Mouse (Mus musculus) brown adipose tissue, adult 24 weeks (tissue): ENCODE data around the gene Ankrd17. TPM values are rescaled to one million over a fixed set of nuclear protein-coding genes. Genes with fewer than 3 reads are reported as not detected.
A peak's percentile ranks its signal among the peaks of the same experiment; 100 is the strongest.
"Not testable (repeated sequence)": the region's sequence is repeated elsewhere in the genome, so short reads cannot be mapped to it uniquely, and the experiment has no call there.

Source experiments
- H3K27ac ChIP-seq: fragments of 200-500 bp; replicated peaks from 2 replicates; pipeline ENCODE4 v1.5.1; 2012; ENCODE audit warnings: low read depth, mild to moderate bottlenecking, low read length
- H3K4me1 ChIP-seq: fragments of 200-500 bp; 2 replicates; pipeline ENCODE4 v1.6.1; 2012; ENCODE audit warnings: low read length, mixed read lengths; ENCODE audit not compliant: control insufficient read depth, insufficient read depth, insufficient read length
- H3K4me3 ChIP-seq: fragments of 200-500 bp; 2 replicates; pipeline ENCODE4 v1.5.1; 2012; ENCODE audit warnings: low read depth, mild to moderate bottlenecking, low read length, moderate library complexity; ENCODE audit not compliant: insufficient read depth
- polyA plus RNA-seq: library from polyadenylated mRNA; stranded (reverse); fragments of >200 nt; gene quantifications from 2 replicates; pipeline ENCODE4 v1.2.4, GENCODE M21; 2012; ENCODE audit not compliant: missing spikeins, insufficient read depth, insufficient read length

The Ankrd17 gene
- polyA plus RNA-seq, 1 experiment: 28.7 TPM

DNA sequence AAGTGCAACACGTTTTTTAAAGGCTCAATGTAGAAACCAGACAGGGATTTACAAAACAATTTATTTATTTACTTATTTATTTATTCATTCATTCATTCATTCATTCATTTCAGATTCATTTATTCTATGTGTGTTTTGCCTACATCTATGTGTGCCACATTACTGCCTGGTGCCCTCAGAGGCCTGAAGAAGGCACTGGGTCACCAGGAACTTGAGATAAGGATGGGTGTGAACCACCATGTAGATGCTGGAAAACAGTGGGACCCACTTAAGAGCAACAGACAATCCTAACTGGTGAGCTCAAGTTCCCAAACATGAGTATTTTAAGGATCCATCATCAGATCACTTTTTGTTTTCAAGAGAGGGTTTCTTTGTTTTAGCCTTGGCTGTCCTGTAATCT is 91.6 kb downstream of the Ankrd17 start:
- Histone ChIP-seq H3K27ac (no peak overlapping the region), H3K4me3 (no peak overlapping the region), H3K4me1 (no peaks in the 10 kb centered on the region)

DNA sequence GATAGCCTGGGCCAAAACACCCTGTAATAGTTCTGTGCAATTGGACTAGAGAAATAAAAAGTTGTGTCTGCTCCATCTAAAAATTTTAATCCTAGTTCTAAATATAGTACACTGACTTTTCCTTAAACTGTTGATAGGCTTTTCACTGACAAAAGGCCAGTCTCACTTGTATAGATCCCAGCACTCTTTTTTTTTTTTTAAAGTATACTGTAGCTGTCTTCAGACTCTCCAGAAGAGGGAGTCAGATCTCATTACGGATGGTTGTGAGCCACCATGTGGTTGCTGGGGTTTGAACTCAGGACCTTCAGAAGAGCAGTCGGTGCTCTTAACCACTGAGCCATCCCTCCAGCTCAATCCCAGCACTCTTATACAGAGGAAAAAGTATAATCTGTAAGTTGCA is 104.1 kb downstream of the Ankrd17 start:
- H3K4me3 ChIP-seq, H3K4me1 ChIP-seq, H3K27ac ChIP-seq: not testable (repeated sequence)

DNA sequence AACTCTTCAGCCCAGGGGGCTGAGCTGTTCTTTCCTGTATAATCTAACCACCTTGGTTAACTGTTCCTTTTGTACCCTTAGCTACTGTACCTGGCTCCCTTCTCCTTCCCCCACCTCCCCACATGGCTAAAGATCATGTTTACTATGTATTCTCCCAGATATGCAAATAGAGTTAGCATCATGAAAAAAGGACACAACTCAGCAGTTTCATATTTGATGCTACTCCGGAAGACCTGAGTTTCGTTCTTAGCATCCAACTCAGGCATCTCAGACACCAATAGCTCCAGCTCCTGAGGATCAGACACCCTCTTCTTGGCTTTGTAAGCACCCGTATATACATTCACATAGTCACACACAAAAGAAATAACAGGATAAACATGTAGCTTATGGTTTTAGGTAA is 109.4 kb downstream of the Ankrd17 start:
- H3K4me3 ChIP-seq: no peak overlapping the region
- no peak overlapping the region for H3K27ac ChIP-seq

DNA sequence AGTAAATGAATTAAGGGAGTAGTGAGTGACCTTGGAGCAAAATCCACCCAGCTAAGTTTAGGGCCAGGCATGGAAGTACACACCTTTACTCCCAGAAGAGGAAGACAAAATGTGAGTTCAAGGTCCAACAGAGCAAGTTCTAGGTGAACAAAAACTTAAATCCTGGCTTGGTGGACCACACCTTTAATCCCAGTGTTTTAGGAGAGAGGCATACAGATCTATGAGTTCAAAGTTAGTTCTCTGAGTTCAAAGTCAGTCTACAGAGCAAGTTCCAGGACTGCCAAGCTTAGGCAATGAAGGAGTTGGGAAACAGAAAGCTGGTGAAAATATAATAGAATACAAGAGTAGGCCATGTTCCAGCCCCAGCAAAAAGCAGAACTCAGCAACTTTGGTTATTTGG is 118.9 kb downstream of the Ankrd17 start:
- H3K27ac ChIP-seq: peak overlapping the region; percentile 43; the same call in 1 of the 2 replicates
- no peaks in the 10 kb centered on the region for H3K4me1 ChIP-seq

More for the DNA sequence above, 109.4 kb downstream of the Ankrd17 start:
- H3K4me1 ChIP-seq: no peaks in the 10 kb centered on the region

DNA sequence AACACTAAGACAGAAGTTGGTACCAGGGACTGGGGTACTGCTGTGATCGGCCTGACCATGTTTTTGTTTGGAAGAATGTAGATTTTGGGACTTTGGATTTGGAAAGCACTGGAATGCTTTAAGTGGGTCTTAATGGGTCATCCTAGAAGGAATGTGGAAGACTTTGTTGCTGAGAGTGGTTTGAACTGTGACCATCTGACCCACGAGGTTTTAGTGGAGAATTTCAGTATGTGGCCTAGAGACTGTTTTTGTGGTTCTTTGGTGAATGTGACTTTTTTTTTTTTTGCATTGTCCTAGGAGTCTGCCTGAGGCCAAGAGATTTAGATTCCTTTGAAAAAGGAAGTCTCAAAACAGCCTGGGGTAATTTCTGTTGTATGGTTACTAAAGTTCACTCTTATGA is 119.4 kb downstream of the Ankrd17 start:
- H3K4me1 ChIP-seq: no peaks in the 10 kb centered on the region
- H3K4me3 ChIP-seq: no peak overlapping the region
- H3K27ac ChIP-seq: no peak overlapping the region

More for the DNA sequence above, 118.9 kb downstream of the Ankrd17 start:
- H3K4me3 ChIP-seq: no peak overlapping the region

DNA sequence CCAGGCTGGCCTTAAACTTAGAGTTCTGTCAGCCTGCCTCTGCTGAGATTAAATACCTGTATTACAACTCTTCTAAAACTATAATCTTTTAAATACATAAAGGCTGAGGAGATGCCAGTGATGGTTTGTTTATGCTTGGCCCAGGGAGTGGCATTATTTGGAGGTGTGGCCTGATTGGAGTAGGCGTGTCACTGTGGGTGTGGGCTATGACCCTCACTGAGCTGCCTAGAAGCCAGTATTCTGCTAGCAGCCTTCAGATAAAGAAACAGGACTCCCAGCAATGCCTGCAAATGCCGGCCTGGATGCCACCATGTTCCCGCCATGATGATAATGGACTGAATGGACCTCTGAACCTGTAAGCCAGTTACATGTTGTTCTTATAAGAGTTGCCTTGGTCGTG is 119.8 kb downstream of the Ankrd17 start:
- H3K4me3 ChIP-seq: no peak overlapping the region

GRCm38 (mm10) chr5:90245416-90245815 is 121.0 kb downstream of the Ankrd17 start:
- Histone ChIP-seq H3K4me3 (no peak overlapping the region), H3K4me1 (no peaks in the 10 kb centered on the region), H3K27ac (no peak overlapping the region)

More for the DNA sequence above, 119.8 kb downstream of the Ankrd17 start:
- Histone ChIP-seq H3K27ac (no peak overlapping the region), H3K4me1 (no peaks in the 10 kb centered on the region)

GRCm38 (mm10) chr5:90235217-90235616 is 131.2 kb downstream of the Ankrd17 start:
- no peaks in the 10 kb centered on the region for H3K4me1 ChIP-seq
- H3K27ac ChIP-seq: no peak overlapping the region
- H3K4me3 ChIP-seq: no peak overlapping the region

DNA sequence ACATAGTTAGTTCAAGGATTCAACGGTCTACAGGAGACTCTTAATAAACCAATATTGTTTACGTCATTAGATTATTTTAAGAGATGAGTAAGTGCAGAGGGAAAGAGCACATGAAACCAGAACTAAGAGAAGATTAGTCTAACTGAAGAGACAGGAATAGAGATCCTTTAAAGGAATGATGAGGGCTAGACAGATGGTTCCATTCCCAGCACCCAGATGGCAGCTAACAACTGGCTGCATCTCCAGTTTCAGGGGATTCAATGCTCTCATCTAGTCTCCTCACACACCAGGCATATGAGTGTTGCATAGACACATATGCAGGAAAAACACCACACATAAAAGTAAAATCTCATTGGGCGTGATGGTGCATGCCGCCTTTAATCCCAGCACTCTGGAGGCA is 133.1 kb downstream of the Ankrd17 start:
- Histone ChIP-seq H3K4me1 (no peaks in the 10 kb centered on the region), H3K4me3 (no peak overlapping the region)

GRCm38 (mm10) chr5:90229760-90230159 is 136.6 kb downstream of the Ankrd17 start:
- no peaks in the 10 kb centered on the region for H3K4me1 ChIP-seq
- H3K4me3 ChIP-seq: no peak overlapping the region
- H3K27ac ChIP-seq: no peak overlapping the region

More for the DNA sequence above, 133.1 kb downstream of the Ankrd17 start:
- H3K27ac ChIP-seq: no peak overlapping the region

DNA sequence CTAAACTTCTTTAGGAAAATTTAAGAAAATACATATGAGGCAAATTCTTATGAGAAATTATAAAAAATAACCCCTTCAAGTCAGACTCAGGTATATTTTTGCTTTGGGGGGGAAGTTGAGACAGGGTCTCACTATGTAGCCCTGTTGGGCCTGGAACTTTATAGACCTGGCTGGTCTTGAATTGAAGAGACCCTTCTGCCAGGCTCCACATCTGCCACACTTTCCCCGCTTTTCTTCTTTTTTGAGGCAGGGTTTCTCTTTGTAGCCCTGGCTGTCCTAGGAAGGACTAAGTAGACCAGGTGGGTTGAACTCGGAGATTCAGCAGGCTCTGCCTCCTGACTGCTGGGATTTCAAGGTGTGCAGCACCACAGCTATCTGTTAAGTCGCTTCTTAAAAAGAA is 139.7 kb downstream of the Ankrd17 start:
- Histone ChIP-seq H3K4me1 (no peaks in the 10 kb centered on the region), H3K27ac (no peak overlapping the region), H3K4me3 (no peak overlapping the region)

- Histone ChIP-seq H3K4me1 (no peaks in the 10 kb centered on the region), H3K27ac (peak overlapping the region; percentile 17; the same call in 1 of the 2 replicates), H3K4me3 (no peak overlapping the region)
Measured at GRCm38 (mm10) chr5:90224730-90225129, 141.6 kb downstream of the Ankrd17 start.

- peak within 1 kb of the TSS; percentile 75 for H3K4me3 ChIP-seq
- H3K27ac ChIP-seq: peak within 1 kb of the TSS; percentile 76
- H3K4me1 ChIP-seq: no peaks in the 10 kb centered on the region
Measured at GRCm38 (mm10) chr5:90223534-90224381, 142.6 kb downstream of the Ankrd17 start, which contains the start of gene Cox18. Cox18 (minus strand) TSS chr5:90224001.

GRCm38 (mm10) chr5:90222937-90223336 is 143.4 kb downstream of the Ankrd17 start:
- Histone ChIP-seq H3K27ac (no peak overlapping the region), H3K4me3 (peak overlapping the region; percentile 75), H3K4me1 (no peaks in the 10 kb centered on the region)

GRCm38 (mm10) chr5:90217791-90218190 is 148.6 kb downstream of the Ankrd17 start:
- H3K4me3 ChIP-seq: no peak overlapping the region
- no peaks in the 10 kb centered on the region for H3K4me1 ChIP-seq
- H3K27ac ChIP-seq: no peak overlapping the region

DNA sequence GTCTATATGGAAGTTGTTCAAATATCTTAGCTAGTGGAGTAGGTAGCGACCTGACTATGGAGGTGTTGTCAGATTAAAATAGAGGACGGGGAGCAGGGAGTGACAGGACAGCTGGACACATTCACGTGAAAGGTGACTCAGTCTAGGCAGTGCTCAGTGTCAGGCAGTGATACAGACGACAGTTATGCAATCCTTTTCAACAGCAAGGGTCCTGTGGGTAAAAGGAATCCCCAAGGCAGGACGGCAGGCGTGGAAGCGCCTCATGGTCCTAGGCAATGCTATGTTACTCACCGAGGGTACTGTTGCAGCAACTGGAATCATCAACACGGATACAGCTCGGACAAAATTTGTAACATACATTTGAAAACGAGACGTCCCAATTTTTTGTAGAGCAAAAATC is 149.2 kb downstream of the Ankrd17 start:
- Histone ChIP-seq H3K4me3 (no peak overlapping the region), H3K4me1 (no peaks in the 10 kb centered on the region), H3K27ac (no peak overlapping the region)
